Mouse (Mus musculus) spleen, postnatal 10 days (tissue): ENCODE data around the gene Dedd2.

Experiments used
- DNase-seq, 2 experiments: peaks; one replicate each; pipeline ENCODE4 v3.0.0; 2021 to 2022; ENCODE audit warnings: low spot score in 2 of 2

Dedd2 gene

GRCm38 (mm10) chr7:25246759-25247137 is 26.3 kb upstream of the Dedd2 start:
- no peak for DNase-seq

GRCm38 (mm10) chr7:25246079-25246758 is 25.8 kb upstream of the Dedd2 start:
- DNase-seq, result no peak

GRCm38 (mm10) chr7:25244562-25245369 is 24.4 kb upstream of the Dedd2 start:
- DNase-seq, result no peak

- DNase-seq, result no peak
These were observed 22.9 kb upstream of the Dedd2 start for GRCm38 (mm10) chr7:25243361-25243760.

GRCm38 (mm10) chr7:25241062-25241461 is 20.6 kb upstream of the Dedd2 start:
- peak in 1 of 2 experiments; percentile 17 for DNase-seq

- DNase-seq, result peak in 1 of 2 experiments; percentile 10
These were observed 20.2 kb upstream of the Dedd2 start for GRCm38 (mm10) chr7:25240631-25241030.

GRCm38 (mm10) chr7:25238829-25239623 is 18.6 kb upstream of the Dedd2 start:
- DNase-seq, result peak; percentile 66 to 86

GRCm38 (mm10) chr7:25238015-25238706 is 17.7 kb upstream of the Dedd2 start:
- peak; percentile 90 to 97 for DNase-seq

GRCm38 (mm10) chr7:25237249-25238014 is 17.0 kb upstream of the Dedd2 start, which contains the start of gene Gsk3a:
Gene Gsk3a (minus strand): TSS chr7:25237851.
- peak; percentile 98 to 100 for DNase-seq

- DNase-seq, result no peak
These were observed 15.1 kb upstream of the Dedd2 start for GRCm38 (mm10) chr7:25235526-25235925.

GRCm38 (mm10) chr7:25233061-25233460 is 12.6 kb upstream of the Dedd2 start:
- DNase-seq, result no peak

GRCm38 (mm10) chr7:25232101-25232648 is 11.8 kb upstream of the Dedd2 start:
- no peak for DNase-seq

- DNase-seq, result no peak
These were observed 10.4 kb upstream of the Dedd2 start for GRCm38 (mm10) chr7:25230690-25231285.

- no peak for DNase-seq
These were observed 7.3 kb upstream of the Dedd2 start for GRCm38 (mm10) chr7:25227523-25228300.

GRCm38 (mm10) chr7:25222275-25222967 is 2.0 kb upstream of the Dedd2 start:
- no peak for DNase-seq

GRCm38 (mm10) chr7:25221102-25221883 is 878 bp upstream of the Dedd2 start, which contains the start of gene Zfp526:
Gene Zfp526 (plus strand): TSS chr7:25221425.
- peak; percentile 94 to 96 for DNase-seq

- DNase-seq, result peak; percentile 96 to 98
These were observed 509 bp downstream of the Dedd2 start for GRCm38 (mm10) chr7:25219756-25220456.
